Mouse (Mus musculus): ENCODE data around the gene Serpina3m.

- TF ChIP-seq POLR2A (IDR thresholded peaks at IDR 0.05; ENCODE audit: insufficient read depth, low read depth, low read length) = no peak
- no peak for TF ChIP-seq CTCF (IDR thresholded peaks at IDR 0.05)
These were observed 32.3 kb upstream of the Serpina3m start for GRCm38 (mm10) chr12:104305991-104306390.
